Mouse (Mus musculus): ENCODE data around the gene Rbfox1. TPM values are rescaled to one million over a fixed set of nuclear protein-coding genes. Genes with fewer than 3 reads are reported as not detected.

Gene Rbfox1
- polyA plus RNA-seq, 1 experiment, result not detected

DNA sequence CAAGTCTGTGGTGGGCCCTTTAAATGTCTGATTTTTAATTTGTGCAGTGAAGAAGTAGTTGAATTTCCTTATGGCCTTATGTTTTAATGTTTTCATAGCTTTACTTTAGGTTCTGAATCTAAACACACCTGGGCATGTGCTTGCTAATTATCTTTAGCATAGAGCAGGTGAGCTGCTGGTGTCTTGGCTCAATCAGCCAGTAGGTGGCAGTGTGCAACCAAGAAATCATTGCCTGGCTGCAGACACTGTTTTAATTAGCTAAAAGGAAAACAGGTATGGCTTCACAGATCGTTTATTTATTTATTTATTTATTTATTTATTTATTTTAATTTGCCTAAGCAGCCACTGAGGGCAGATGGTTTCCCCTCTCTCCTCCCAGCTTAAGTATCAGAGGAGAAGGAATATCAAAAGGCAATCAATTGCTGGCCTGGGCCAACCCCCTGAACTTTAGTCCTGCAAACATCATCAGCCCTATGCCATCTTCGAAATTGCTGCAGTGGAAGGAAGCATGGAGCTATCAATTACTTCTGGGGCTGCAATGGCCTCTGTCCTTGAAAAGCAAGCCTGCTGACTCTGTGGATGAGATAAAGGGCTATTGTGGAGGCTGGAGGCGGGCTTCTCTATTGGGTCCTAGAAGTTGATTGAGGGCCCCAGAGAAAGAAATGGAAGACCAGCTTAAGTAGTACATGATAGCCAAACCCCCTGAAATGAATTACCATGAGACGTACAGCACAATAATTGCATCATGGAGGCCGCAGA, 618.6 kb downstream of the Rbfox1 start:
- 59% methylated on average over 5 of the region's 5 CpGs for WGBS
- TF ChIP-seq CTCF (IDR thresholded peaks at IDR 0.05; ENCODE audit: control insufficient read depth, insufficient read depth, low read length), result peak; percentile 33; the same call in 1 of the 2 replicates
- no peak for TF ChIP-seq POLR2A (IDR thresholded peaks at IDR 0.05; ENCODE audit: borderline replicate concordance, control insufficient read depth, low read depth, low read length)
- Histone ChIP-seq H3K4me1 (ENCODE audit: control insufficient read depth, insufficient read depth, low read length) (no peaks in the 10 kb centered on the region), H3K4me3 (replicated peaks; ENCODE audit: control insufficient read depth, low read depth, low read length) (no peak overlapping the region), H3K27ac (ENCODE audit: control insufficient read depth, insufficient read depth, low read depth, low read length, poor library complexity) (no peak overlapping the region)

- no peak overlapping the region for H3K27ac ChIP-seq (ENCODE audit: control insufficient read depth, insufficient read depth, low read depth, low read length, poor library complexity)
- H3K4me3 ChIP-seq (replicated peaks; ENCODE audit: control insufficient read depth, low read depth, low read length), result no peak overlapping the region
- TF ChIP-seq CTCF (IDR thresholded peaks at IDR 0.05; ENCODE audit: control insufficient read depth, insufficient read depth, low read length), result no peak
- TF ChIP-seq POLR2A (IDR thresholded peaks at IDR 0.05; ENCODE audit: borderline replicate concordance, control insufficient read depth, low read depth, low read length), result no peak
- no peaks in the 10 kb centered on the region for H3K4me1 ChIP-seq (ENCODE audit: control insufficient read depth, insufficient read depth, low read length)
- 64% methylated on average over 5 of the region's 5 CpGs for WGBS
These were observed 623.8 kb downstream of the Rbfox1 start for GRCm38 (mm10) chr16:6508924-6509323.

GRCm38 (mm10) chr16:6519474-6519873, 634.3 kb downstream of the Rbfox1 start:
- no peak overlapping the region for H3K4me3 ChIP-seq (replicated peaks; ENCODE audit: control insufficient read depth, low read depth, low read length)
- WGBS, result 71% methylated on average over 3 of the region's 3 CpGs
- TF ChIP-seq POLR2A (IDR thresholded peaks at IDR 0.05; ENCODE audit: borderline replicate concordance, control insufficient read depth, low read depth, low read length), result no peak
- no peak for TF ChIP-seq CTCF (IDR thresholded peaks at IDR 0.05; ENCODE audit: control insufficient read depth, insufficient read depth, low read length)
- H3K27ac ChIP-seq (ENCODE audit: control insufficient read depth, insufficient read depth, low read depth, low read length, poor library complexity), result no peak overlapping the region
- H3K4me1 ChIP-seq (ENCODE audit: control insufficient read depth, insufficient read depth, low read length), result no peaks in the 10 kb centered on the region

DNA sequence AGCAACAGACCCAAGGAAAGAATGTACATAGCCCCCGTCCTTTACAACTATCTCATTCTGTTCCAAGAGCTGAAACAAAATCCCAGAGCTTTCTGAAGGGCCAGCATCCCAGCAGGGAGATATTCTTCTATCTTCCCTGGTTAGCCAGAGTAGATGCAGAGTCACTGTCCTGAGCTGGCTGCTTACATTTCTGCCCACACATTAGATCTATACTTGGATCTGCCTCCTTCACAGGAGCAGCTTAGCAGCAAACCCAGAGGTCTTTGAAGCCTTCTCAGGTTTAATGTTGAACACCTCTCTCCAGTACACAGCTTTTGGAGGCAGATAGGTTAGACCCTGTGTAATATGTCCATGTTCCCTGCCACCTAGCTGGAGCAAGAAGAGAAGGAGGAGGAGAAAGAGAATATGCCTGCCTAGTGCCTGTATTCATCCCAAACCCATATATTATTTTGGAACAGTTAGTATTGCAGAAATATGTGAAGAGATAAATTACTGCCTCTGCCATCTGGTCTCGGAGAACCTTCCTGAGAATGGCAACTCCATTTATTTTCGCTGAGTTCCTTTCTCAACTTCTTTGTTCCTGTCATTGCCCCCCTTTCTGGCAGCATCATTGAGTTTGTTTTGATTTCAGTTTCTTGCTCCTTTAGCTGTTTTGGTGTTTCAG, 640.5 kb downstream of the Rbfox1 start:
- TF ChIP-seq POLR2A (IDR thresholded peaks at IDR 0.05; ENCODE audit: borderline replicate concordance, control insufficient read depth, low read depth, low read length) (no peak), CTCF (IDR thresholded peaks at IDR 0.05; ENCODE audit: control insufficient read depth, insufficient read depth, low read length) (no peak)
- 56% methylated on average over 3 of the region's 3 CpGs for WGBS
- no peak overlapping the region for H3K27ac ChIP-seq (ENCODE audit: control insufficient read depth, insufficient read depth, low read depth, low read length, poor library complexity)
- H3K4me3 ChIP-seq (replicated peaks; ENCODE audit: control insufficient read depth, low read depth, low read length), result no peak overlapping the region
- H3K4me1 ChIP-seq (ENCODE audit: control insufficient read depth, insufficient read depth, low read length), result no peaks in the 10 kb centered on the region

- H3K4me1 ChIP-seq (ENCODE audit: control insufficient read depth, insufficient read depth, low read length), result no peaks in the 10 kb centered on the region
- WGBS, result 84% methylated on average over 3 of the region's 3 CpGs
- H3K27ac ChIP-seq (ENCODE audit: control insufficient read depth, insufficient read depth, low read depth, low read length, poor library complexity), result no peak overlapping the region
- H3K4me3 ChIP-seq (replicated peaks; ENCODE audit: control insufficient read depth, low read depth, low read length), result no peak overlapping the region
- TF ChIP-seq POLR2A (IDR thresholded peaks at IDR 0.05; ENCODE audit: borderline replicate concordance, control insufficient read depth, low read depth, low read length) (no peak), CTCF (IDR thresholded peaks at IDR 0.05; ENCODE audit: control insufficient read depth, insufficient read depth, low read length) (no peak)
These were observed 646.3 kb downstream of the Rbfox1 start for GRCm38 (mm10) chr16:6531459-6531858.

DNA sequence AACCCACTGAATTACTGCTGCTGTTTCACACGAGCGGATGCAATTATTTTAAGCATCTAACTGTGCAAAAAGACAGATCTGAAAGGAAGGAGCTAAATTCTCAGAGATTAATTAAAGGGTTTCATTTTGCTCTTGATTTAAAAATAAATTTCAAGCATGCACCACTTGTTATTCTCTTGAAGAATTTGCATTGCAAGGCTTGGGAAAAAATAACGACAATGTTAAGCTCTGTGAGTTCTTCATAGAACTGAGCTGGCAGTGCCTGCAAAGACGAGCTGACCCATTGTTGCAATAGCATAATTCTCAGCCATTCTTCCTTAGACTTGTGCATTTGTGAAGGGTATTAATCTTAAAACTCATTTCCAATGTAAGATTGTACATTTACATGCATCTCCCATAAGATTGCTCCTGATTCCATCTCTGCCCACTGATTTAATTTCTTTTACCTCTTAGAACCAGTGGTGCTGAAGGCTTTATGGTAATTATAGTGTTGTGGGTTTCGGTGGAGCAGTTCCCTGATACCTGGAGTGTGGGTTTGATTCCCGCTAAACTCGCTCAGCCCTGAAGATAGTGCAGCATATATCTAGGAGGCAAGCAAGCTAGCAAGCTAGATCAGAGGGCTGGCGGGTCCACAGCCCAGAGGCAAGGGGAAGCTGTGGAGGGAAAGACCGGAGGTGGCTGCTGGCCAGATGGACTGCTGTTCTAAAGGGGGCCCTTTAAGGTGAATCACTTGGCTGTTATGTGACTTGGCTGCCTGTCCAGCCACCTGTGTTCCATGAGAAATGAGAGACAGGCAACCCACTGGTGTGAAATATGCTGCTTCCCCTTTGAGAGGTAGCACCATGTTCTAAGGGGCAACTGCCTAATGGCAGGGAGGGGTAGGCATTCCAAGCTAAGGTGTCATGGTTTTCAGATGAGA, 647.2 kb downstream of the Rbfox1 start:
- Histone ChIP-seq H3K4me1 (ENCODE audit: control insufficient read depth, insufficient read depth, low read length) (no peaks in the 10 kb centered on the region), H3K4me3 (replicated peaks; ENCODE audit: control insufficient read depth, low read depth, low read length) (no peak overlapping the region), H3K27ac (ENCODE audit: control insufficient read depth, insufficient read depth, low read depth, low read length, poor library complexity) (no peak overlapping the region)
- 69% methylated on average over 9 of the region's 9 CpGs for WGBS
- TF ChIP-seq POLR2A (IDR thresholded peaks at IDR 0.05; ENCODE audit: borderline replicate concordance, control insufficient read depth, low read depth, low read length) (no peak), CTCF (IDR thresholded peaks at IDR 0.05; ENCODE audit: control insufficient read depth, insufficient read depth, low read length) (no peak)

DNA sequence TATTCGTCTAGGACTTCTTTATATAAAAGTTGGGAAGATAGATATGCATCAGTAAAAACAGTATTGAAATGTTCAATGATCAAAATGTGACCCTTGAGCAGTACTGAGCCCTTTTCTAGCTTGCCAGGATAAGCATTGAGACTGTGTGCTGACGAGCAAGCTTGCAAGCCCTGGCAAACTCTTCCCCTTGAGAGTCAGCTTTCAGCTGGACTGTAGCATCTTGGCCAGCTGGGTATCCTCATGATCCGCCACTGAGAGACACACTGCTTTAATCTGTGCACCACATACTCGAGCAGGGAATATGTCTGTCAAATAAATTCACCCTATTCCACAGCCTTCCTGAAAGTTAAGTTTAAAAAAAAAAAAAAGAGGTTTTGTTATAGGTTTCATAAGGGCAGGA, 670.6 kb downstream of the Rbfox1 start:
- WGBS, result 49% methylated on average over 4 of the region's 4 CpGs
- Histone ChIP-seq H3K4me1 (ENCODE audit: control insufficient read depth, insufficient read depth, low read length) (no peaks in the 10 kb centered on the region), H3K27ac (ENCODE audit: control insufficient read depth, insufficient read depth, low read depth, low read length, poor library complexity) (no peak overlapping the region), H3K4me3 (replicated peaks; ENCODE audit: control insufficient read depth, low read depth, low read length) (no peak overlapping the region)
- TF ChIP-seq CTCF (IDR thresholded peaks at IDR 0.05; ENCODE audit: control insufficient read depth, insufficient read depth, low read length), result no peak
- TF ChIP-seq POLR2A (IDR thresholded peaks at IDR 0.05; ENCODE audit: borderline replicate concordance, control insufficient read depth, low read depth, low read length), result no peak

- no peak overlapping the region for H3K27ac ChIP-seq (ENCODE audit: control insufficient read depth, insufficient read depth, low read depth, low read length, poor library complexity)
- no peaks in the 10 kb centered on the region for H3K4me1 ChIP-seq (ENCODE audit: control insufficient read depth, insufficient read depth, low read length)
- H3K4me3 ChIP-seq (replicated peaks; ENCODE audit: control insufficient read depth, low read depth, low read length), result no peak overlapping the region
- 68% methylated on average over 1 of the region's 1 CpGs for WGBS
- TF ChIP-seq POLR2A (IDR thresholded peaks at IDR 0.05; ENCODE audit: borderline replicate concordance, control insufficient read depth, low read depth, low read length), result no peak
- no peak for TF ChIP-seq CTCF (IDR thresholded peaks at IDR 0.05; ENCODE audit: control insufficient read depth, insufficient read depth, low read length)
These were observed 672.6 kb downstream of the Rbfox1 start for GRCm38 (mm10) chr16:6557726-6558125.

All from bone marrow, adult 2 months (tissue).